Mouse (Mus musculus) embryonic facial prominence, embryonic 13.5 days (tissue): Measurements from ENCODE around the gene Olfr1255. TPM values are rescaled to one million over a fixed set of nuclear protein-coding genes. Genes with fewer than 3 reads are reported as not detected.

ENCODE experiments used
- ATAC-seq: fragments of 200-750 bp; cut with Nextera tagmentation; 2 replicates; pipeline ENCODE4 v1.8.0; 2017; ENCODE audit warnings: low read depth; ENCODE audit not compliant: insufficient number of reproducible peaks, insufficient read depth, low FRiP score, low TSS enrichment
- H3K27ac ChIP-seq: fragments of 300-500 bp; sonication (generic); 2 replicates; pipeline ENCODE4 v1.5.1; 2015; ENCODE audit warnings: moderate library complexity, mild to moderate bottlenecking, inconsistent platforms
- H3K27me3 ChIP-seq: fragments of 300-500 bp; sonication (generic); 2 replicates; pipeline ENCODE4 v1.6.1; 2015; ENCODE audit warnings: mild to moderate bottlenecking, inconsistent platforms
- H3K36me3 ChIP-seq: fragments of 300-500 bp; sonication (generic); 2 replicates; pipeline ENCODE4 v1.6.1; 2015; ENCODE audit warnings: mild to moderate bottlenecking, inconsistent platforms
- H3K4me1 ChIP-seq: fragments of 300-500 bp; sonication (generic); 2 replicates; pipeline ENCODE4 v1.6.1; 2015; ENCODE audit warnings: inconsistent platforms
- H3K4me2 ChIP-seq: fragments of 300-500 bp; sonication (generic); 2 replicates; pipeline ENCODE4 v1.6.1; 2015; ENCODE audit warnings: moderate library complexity, mild to moderate bottlenecking, inconsistent platforms
- H3K4me3 ChIP-seq: fragments of 300-500 bp; sonication (generic); 2 replicates; pipeline ENCODE4 v1.5.1; 2015; ENCODE audit warnings: mild to moderate bottlenecking, inconsistent platforms
- H3K9ac ChIP-seq: fragments of 300-500 bp; sonication (generic); 2 replicates; pipeline ENCODE4 v1.6.1; 2015; ENCODE audit warnings: mild to moderate bottlenecking, inconsistent platforms
- H3K9me3 ChIP-seq: fragments of 300-500 bp; sonication (generic); 2 replicates; pipeline ENCODE4 v1.6.1; 2016; ENCODE audit warnings: inconsistent platforms
- WGBS: fragments of 180-500 bp; shearing (Covaris S2); methylation state at CpG from one replicate; pipeline ENCODE4 v1.1.7; 2015; ENCODE audit warnings: mixed read lengths; 5-methylcytosine and 5-hydroxymethylcytosine counted together
- polyA plus RNA-seq: library from polyadenylated mRNA; unstranded; fragments of >200 nt; fragmentation: Nextera tagmentation; extraction: Ambion mirVana; gene quantifications from 2 replicates; pipeline ENCODE4 v1.2.1, GENCODE M21; 2015

Olfr1255 gene
- not detected in 2 replicates for polyA plus RNA-seq

DNA sequence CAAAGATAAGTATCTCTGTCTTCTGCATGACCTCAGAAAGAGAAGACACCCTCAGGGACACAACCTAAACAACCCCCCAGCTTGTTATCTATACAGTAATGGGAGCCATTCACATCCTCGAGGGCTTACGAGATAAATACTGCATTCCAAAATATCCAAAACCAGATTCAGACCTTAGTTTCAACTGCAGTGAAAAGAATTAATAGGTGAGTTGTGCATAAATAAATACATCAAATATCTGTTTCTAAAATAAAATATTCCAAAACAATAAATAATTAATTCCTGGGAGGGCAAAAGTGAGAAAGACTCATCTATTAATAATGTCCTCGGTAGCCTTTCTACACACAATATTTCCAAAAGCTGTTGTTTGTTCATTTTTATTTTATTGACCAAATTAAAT lies at the start of gene Olfr1255:
Gene Olfr1255 (plus strand): TSS at position 301 of the 400 bp plus-strand sequence.
- H3K36me3 ChIP-seq: no peaks in the 10 kb centered on the region
- ATAC-seq: no peak
- WGBS: 81% methylated on average over 3 of the region's 3 CpGs
- H3K9me3 ChIP-seq: no peaks in the 10 kb centered on the region
- no peak within 1 kb of the TSS for H3K27ac ChIP-seq
- H3K4me1 ChIP-seq: no peaks in the 10 kb centered on the region
- no peak within 1 kb of the TSS for H3K4me3 ChIP-seq
- H3K9ac ChIP-seq: no peak within 1 kb of the TSS
- H3K4me2 ChIP-seq: no peak within 1 kb of the TSS
- H3K27me3 ChIP-seq: no peaks in the 10 kb centered on the region

DNA sequence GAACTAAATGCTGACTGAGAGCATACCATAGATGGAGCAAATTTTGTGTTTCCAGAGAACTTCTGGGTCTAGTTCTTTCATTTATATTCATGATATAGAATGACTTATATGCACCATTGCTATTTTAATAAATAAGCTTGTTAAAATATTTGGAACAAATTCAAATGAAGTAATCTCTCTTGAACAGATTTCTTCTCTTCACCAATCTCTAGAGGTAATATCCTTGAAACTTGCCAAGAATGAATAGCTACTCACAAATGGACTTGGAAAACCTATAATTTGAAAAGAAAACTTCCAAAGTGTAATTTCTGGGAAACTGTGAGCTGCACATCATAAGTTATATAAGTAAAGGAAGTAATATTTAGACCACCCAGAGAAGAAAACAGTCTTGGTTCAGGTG lies 18.3 kb upstream of the Olfr1255 start, which contains the start of gene Olfr1254:
Gene Olfr1254 (minus strand): TSS at position 101 of the 400 bp plus-strand sequence.
- no peak within 1 kb of the TSS for H3K4me3 ChIP-seq
- no peaks in the 10 kb centered on the region for H3K4me1 ChIP-seq
- H3K36me3 ChIP-seq: no peaks in the 10 kb centered on the region
- no peak within 1 kb of the TSS for H3K27ac ChIP-seq
- ATAC-seq: no peak
- no peak within 1 kb of the TSS for H3K9ac ChIP-seq
- H3K9me3 ChIP-seq: no peaks in the 10 kb centered on the region
- H3K4me2 ChIP-seq: no peak within 1 kb of the TSS
- no peaks in the 10 kb centered on the region for H3K27me3 ChIP-seq

DNA sequence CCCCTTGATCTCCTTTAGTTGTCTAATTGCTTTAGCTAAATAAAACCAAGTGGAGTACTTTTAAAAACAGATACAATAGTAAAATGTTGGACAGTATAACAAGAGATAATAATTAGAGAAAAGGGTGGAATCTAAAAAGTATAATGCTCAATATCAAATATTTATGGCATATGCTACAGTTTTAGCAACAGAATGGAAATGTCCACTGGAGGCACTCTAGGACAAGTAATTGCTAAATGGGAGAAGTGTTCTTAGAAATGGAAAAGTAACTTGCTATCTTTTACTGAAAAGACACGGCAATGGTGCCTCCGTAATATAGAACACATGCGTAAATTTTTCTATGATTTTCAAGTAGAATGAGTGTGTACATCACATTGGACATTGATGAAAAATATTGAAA lies 12.3 kb upstream of the Olfr1255 start:
- Histone ChIP-seq H3K4me1 (no peaks in the 10 kb centered on the region), H3K4me2 (no peak overlapping the region), H3K27ac (no peak overlapping the region), H3K9me3 (no peaks in the 10 kb centered on the region), H3K9ac (no peak overlapping the region), H3K4me3 (no peak overlapping the region), H3K36me3 (no peaks in the 10 kb centered on the region), H3K27me3 (no peaks in the 10 kb centered on the region)
- WGBS: 91% methylated on average over 3 of the region's 3 CpGs
- ATAC-seq: no peak

DNA sequence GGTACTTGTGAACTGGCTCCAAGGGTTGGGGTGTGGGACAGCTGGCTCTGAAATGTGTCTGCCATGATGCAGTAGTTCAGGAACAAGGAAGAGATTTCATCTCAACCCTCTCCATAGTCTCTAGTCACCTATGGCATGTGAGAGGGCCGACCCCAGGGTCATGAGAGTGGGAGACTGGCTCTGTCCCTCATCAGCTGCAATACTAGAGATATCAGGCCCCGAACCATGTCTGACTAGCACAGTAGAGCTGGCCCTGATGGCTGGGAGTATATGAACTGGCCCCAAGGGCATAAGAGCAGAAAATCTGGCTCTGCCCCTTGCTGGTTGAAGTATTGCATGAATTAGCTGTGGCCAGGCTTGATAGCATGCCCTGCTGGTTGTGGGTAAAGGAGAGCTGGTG lies 1.1 kb upstream of the Olfr1255 start:
- ATAC-seq: no peak
- no peaks in the 10 kb centered on the region for H3K9me3 ChIP-seq
- WGBS: 70% methylated on average over 2 of the region's 2 CpGs

DNA sequence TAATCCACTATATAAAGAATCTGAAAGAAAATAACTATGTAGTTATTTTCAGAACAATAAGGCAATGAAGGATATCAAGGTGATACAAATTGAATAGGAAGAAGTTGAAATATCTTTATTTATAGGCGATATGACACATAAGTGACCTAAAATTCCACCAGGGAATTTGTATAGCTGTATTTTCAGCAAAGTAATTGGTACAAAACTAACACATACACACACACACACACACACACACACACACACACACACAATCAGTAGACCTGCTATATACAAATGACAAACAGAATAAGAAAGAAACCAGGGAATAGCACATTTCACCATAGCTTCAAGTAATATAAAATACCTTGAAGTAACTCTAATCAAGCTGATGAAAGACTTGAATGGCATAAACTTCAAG lies 8.4 kb downstream of the Olfr1255 start:
- no peak overlapping the region for H3K27ac ChIP-seq
- H3K4me3 ChIP-seq: no peak overlapping the region
- H3K36me3 ChIP-seq: no peaks in the 10 kb centered on the region
- WGBS: 92% methylated on average over 1 of the region's 1 CpGs
- H3K9me3 ChIP-seq: no peaks in the 10 kb centered on the region
- ATAC-seq: no peak
- no peaks in the 10 kb centered on the region for H3K27me3 ChIP-seq
- no peak overlapping the region for H3K4me2 ChIP-seq
- H3K9ac ChIP-seq: no peak overlapping the region
- no peaks in the 10 kb centered on the region for H3K4me1 ChIP-seq

More for the DNA sequence above, 1.1 kb upstream of the Olfr1255 start:
- Histone ChIP-seq H3K27ac (no peak overlapping the region), H3K36me3 (no peaks in the 10 kb centered on the region), H3K27me3 (no peaks in the 10 kb centered on the region), H3K4me3 (no peak overlapping the region), H3K4me2 (no peak overlapping the region), H3K9ac (no peak overlapping the region), H3K4me1 (no peaks in the 10 kb centered on the region)

DNA sequence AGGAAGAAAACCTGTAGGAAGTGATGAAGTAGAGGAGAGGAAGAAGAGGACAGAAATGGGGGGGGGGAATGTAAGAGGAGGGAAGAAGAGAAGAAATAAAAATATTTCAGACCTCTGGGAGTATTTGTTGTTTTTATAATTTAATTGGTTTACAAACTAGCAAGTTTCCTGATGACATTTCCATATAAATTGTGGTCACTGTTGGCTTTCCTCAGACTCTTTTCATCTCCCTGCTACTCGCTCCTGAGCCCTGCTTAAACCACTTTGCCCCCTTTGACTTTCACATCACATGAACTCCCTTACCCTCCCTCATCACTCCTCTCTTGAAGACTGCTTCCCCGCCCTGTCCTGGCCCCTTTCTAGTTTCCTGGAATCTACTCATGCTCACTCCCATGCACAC lies 29.6 kb downstream of the Olfr1255 start, which contains the start of gene Olfr1256:
Gene Olfr1256 (minus strand): TSS at position 101 of the 400 bp plus-strand sequence.
- no peak for ATAC-seq
- Histone ChIP-seq H3K4me1 (no peaks in the 10 kb centered on the region), H3K9me3 (no peaks in the 10 kb centered on the region), H3K9ac (no peak within 1 kb of the TSS), H3K4me2 (no peak within 1 kb of the TSS), H3K4me3 (no peak within 1 kb of the TSS), H3K27me3 (no peaks in the 10 kb centered on the region), H3K36me3 (no peaks in the 10 kb centered on the region), H3K27ac (no peak within 1 kb of the TSS)
- 55% methylated on average over 2 of the region's 2 CpGs for WGBS

DNA sequence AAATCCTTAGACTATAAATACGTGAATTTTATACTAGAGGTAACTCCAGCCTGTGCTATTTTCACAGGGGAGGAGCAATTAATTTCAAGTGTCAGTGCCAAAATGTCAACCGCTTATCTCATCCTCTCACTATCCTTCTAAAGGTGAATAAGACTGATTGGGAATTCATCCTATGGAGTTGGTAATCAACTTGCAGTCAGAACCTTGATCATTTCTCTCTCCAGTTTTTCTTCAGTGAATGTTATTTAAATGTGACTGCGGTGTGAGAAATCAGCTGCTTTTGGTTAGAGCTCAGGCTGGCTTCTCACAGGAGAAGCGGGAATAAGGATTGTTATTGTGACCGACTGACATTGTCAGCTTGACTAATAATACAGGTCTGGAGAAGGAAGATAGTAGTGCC lies 36.3 kb downstream of the Olfr1255 start, which contains the start of gene Olfr48:
Gene Olfr48 (minus strand): TSS at position 101 of the 400 bp plus-strand sequence.
- no peak for ATAC-seq
- H3K36me3 ChIP-seq: no peaks in the 10 kb centered on the region

DNA sequence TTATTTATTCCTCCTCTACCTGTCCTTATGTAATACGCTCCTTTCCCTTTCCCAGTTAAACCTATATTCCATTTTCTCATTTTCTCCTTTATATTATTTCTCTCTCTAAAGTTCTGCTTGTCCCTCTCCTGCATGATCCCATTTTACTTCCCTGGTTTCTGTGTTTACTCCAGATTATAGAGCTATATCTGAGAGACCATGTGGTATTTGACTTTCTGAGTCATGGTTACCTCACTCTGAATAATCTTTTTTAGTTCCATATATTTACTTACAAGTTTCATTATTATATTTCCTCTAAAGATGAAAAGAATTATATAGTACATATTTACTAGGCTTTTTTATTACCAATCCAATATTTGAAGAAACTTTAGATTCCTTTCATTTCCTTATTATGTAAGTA lies 37.4 kb downstream of the Olfr1255 start:
- WGBS: 88% methylated on average over 1 of the region's 1 CpGs

More for the DNA sequence above, 36.3 kb downstream of the Olfr1255 start, which contains the start of gene Olfr48:
- Histone ChIP-seq H3K27me3 (no peaks in the 10 kb centered on the region), H3K9ac (no peak within 1 kb of the TSS), H3K27ac (no peak within 1 kb of the TSS), H3K9me3 (no peaks in the 10 kb centered on the region), H3K4me3 (no peak within 1 kb of the TSS), H3K4me2 (no peak within 1 kb of the TSS), H3K4me1 (no peaks in the 10 kb centered on the region)
- WGBS: 76% methylated on average over 5 of the region's 5 CpGs

More for the DNA sequence above, 37.4 kb downstream of the Olfr1255 start:
- Histone ChIP-seq H3K4me3 (no peak overlapping the region), H3K27ac (no peak overlapping the region), H3K9ac (no peak overlapping the region), H3K4me1 (no peaks in the 10 kb centered on the region), H3K36me3 (no peaks in the 10 kb centered on the region), H3K9me3 (no peaks in the 10 kb centered on the region), H3K4me2 (no peak overlapping the region), H3K27me3 (no peaks in the 10 kb centered on the region)
- no peak for ATAC-seq

Other genes with a start within 250 kb of the Olfr1255 start
- not detected in 2 replicates for gene Olfr1245, start 233.6 kb upstream of the Olfr1255 start, polyA plus RNA-seq
- not detected in 2 replicates for gene Olfr1246, start 218.9 kb upstream of the Olfr1255 start, polyA plus RNA-seq
- not detected in 2 replicates for gene Olfr1247, start 197.9 kb upstream of the Olfr1255 start, polyA plus RNA-seq
- not detected in 2 replicates for gene Olfr1248, start 193.8 kb upstream of the Olfr1255 start, polyA plus RNA-seq
- not detected in 2 replicates for gene Olfr1249, start 177.1 kb upstream of the Olfr1255 start, polyA plus RNA-seq
- not detected in 2 replicates for gene Olfr1250, start 150.6 kb upstream of the Olfr1255 start, polyA plus RNA-seq
- gene Olfr1251, start 140.1 kb upstream of the Olfr1255 start, polyA plus RNA-seq: not detected in 2 replicates
- gene Olfr1252, start 87.0 kb upstream of the Olfr1255 start, polyA plus RNA-seq: not detected in 2 replicates
- not detected in 2 replicates for gene Olfr1253, start 55.0 kb upstream of the Olfr1255 start, polyA plus RNA-seq
- gene Olfr1254, start 18.4 kb upstream of the Olfr1255 start, polyA plus RNA-seq: not detected in 2 replicates
- not detected in 2 replicates for gene Olfr1256, start 29.5 kb downstream of the Olfr1255 start, polyA plus RNA-seq
- not detected in 2 replicates for gene Olfr48, start 36.2 kb downstream of the Olfr1255 start, polyA plus RNA-seq
- gene Olfr1257, start 66.4 kb downstream of the Olfr1255 start, polyA plus RNA-seq: not detected in 2 replicates
- gene Olfr1258, start 115.3 kb downstream of the Olfr1255 start, polyA plus RNA-seq: 0.19 TPM in 1 of 2 replicates, not detected in the other
- not detected in 2 replicates for gene Olfr1259, start 136.6 kb downstream of the Olfr1255 start, polyA plus RNA-seq
- not detected in 2 replicates for gene Olfr1260, start 162.3 kb downstream of the Olfr1255 start, polyA plus RNA-seq
- gene Olfr1261, start 179.2 kb downstream of the Olfr1255 start, polyA plus RNA-seq: not detected in 2 replicates
- gene Olfr1262, start 188.1 kb downstream of the Olfr1255 start, polyA plus RNA-seq: not detected in 2 replicates
- not detected in 2 replicates for gene Olfr1263, start 200.1 kb downstream of the Olfr1255 start, polyA plus RNA-seq
- 0.15 TPM in 1 of 2 replicates, not detected in the other for gene Olfr1264, start 213.5 kb downstream of the Olfr1255 start, polyA plus RNA-seq
- gene Olfr1265, start 223.3 kb downstream of the Olfr1255 start, polyA plus RNA-seq: not detected in 2 replicates